Mouse (Mus musculus): ENCODE data around the gene Gm12845. TPM values are rescaled to one million over a fixed set of nuclear protein-coding genes. Genes with fewer than 3 reads are reported as not detected.

Gene Gm12845
- total and polyA plus RNA-seq, 3 experiments, result not detected

- TF ChIP-seq CHD1 (IDR thresholded peaks at IDR 0.05; ENCODE audit: low read depth, low read length) (no peak), BHLHE40 (IDR thresholded peaks at IDR 0.05; ENCODE audit: borderline replicate concordance, low read depth, low read length) (no peak), CHD2 (IDR thresholded peaks at IDR 0.05; ENCODE audit: low read length) (no peak), RAD21 (IDR thresholded peaks at IDR 0.05; ENCODE audit: low read depth, low read length) (peak; percentile 81), ZC3H11A (IDR thresholded peaks at IDR 0.05; ENCODE audit: low read depth, low read length) (peak; percentile 71), NELFE (IDR thresholded peaks at IDR 0.05; ENCODE audit: low read depth, low read length) (no peak), CTCF (IDR thresholded peaks at IDR 0.05 in 2 of 3, conservative IDR thresholded peaks at IDR 0.05 in 1 of 3; ENCODE audit: control insufficient read depth in 1 of 3, insufficient read depth in 1 of 3, low read depth in 2 of 3, low read length in 3 of 3, poor library complexity in 1 of 3, severe bottlenecking in 1 of 3) (peak; percentile 28 to 73 (median 39); a peak in 5 of 6 replicates), SMC3 (IDR thresholded peaks at IDR 0.05; ENCODE audit: low read depth, low read length) (peak; percentile 66)
- Histone ChIP-seq H3K9ac (ENCODE audit: control insufficient read depth, low read depth, low read length, poor library complexity, severe bottlenecking) (no peak overlapping the region), H3K27me3 (ENCODE audit: control insufficient read depth in 1 of 2, insufficient read depth in 2 of 2, low read length in 2 of 2) (no peaks in the 10 kb centered on the region), H3K4me3 (ENCODE audit: control insufficient read depth in 1 of 2, insufficient read depth in 1 of 2, low read depth in 2 of 2, low read length in 2 of 2) (no peak overlapping the region), H3K27ac (ENCODE audit: control insufficient read depth, low read depth, low read length) (no peak overlapping the region), H3K36me3 (ENCODE audit: control insufficient read depth in 1 of 2, insufficient read depth in 2 of 2, low read length in 2 of 2) (peaks cover 0 to 5% of the 10 kb centered on the region in 2 experiments; a peak in 2 of 4 replicates), H3K9me3 (replicated peaks; ENCODE audit: insufficient read depth, low read length) (no peaks in the 10 kb centered on the region), H3K4me1 (ENCODE audit: control insufficient read depth in 1 of 2, insufficient read depth in 2 of 2, low read length in 2 of 2) (peaks cover 2 to 9% of the 10 kb centered on the region in 2 experiments; a peak in 2 of 4 replicates), H3K79me2 (ENCODE audit: control insufficient read depth, insufficient read depth, low read length, poor library complexity) (no peaks in the 10 kb centered on the region)
- DNase-seq (ENCODE audit: low read depth, low spot score), result peak; percentile 82
These were observed 46.7 kb downstream of the Gm12845 start for GRCm38 (mm10) chr4:117770935-117771334.

GRCm38 (mm10) chr4:117772960-117773359, 48.7 kb downstream of the Gm12845 start:
- Histone ChIP-seq H3K36me3 (ENCODE audit: control insufficient read depth in 1 of 2, insufficient read depth in 2 of 2, low read length in 2 of 2) (peaks cover 0 to 5% of the 10 kb centered on the region in 2 experiments; a peak in 2 of 4 replicates), H3K27ac (ENCODE audit: control insufficient read depth, low read depth, low read length) (no peak overlapping the region)
- TF ChIP-seq MAX (IDR thresholded peaks at IDR 0.05; ENCODE audit: low read length) (peak; percentile 88), ZKSCAN1 (IDR thresholded peaks at IDR 0.05; ENCODE audit: low read depth, low read length) (no peak; the same call in 1 of the 2 replicates), TCF12 (IDR thresholded peaks at IDR 0.05; ENCODE audit: low read depth, low read length) (peak; percentile 57; the same call in 1 of the 2 replicates), GATA1 (IDR thresholded peaks at IDR 0.05; ENCODE audit: low read depth, low read length) (peak; percentile 81), MAFK (IDR thresholded peaks at IDR 0.05; ENCODE audit: borderline replicate concordance, low read depth, low read length) (no peak), NELFE (IDR thresholded peaks at IDR 0.05; ENCODE audit: low read depth, low read length) (no peak), USF2 (IDR thresholded peaks at IDR 0.05; ENCODE audit: borderline replicate concordance in 1 of 2, insufficient read depth in 1 of 2, low read depth in 1 of 2, low read length in 2 of 2) (peak in 1 of 2 experiments; percentile 23; a peak in 1 of 4 replicates), KAT2A (conservative IDR thresholded peaks at IDR 0.05; ENCODE audit: low read depth, low read length) (no peak), TAL1 (IDR thresholded peaks at IDR 0.05; ENCODE audit: low read length) (0 out of 2 replicates have a peak, but pooled peaks have one; percentile 11), RAD21 (IDR thresholded peaks at IDR 0.05; ENCODE audit: low read depth, low read length) (no peak), RCOR1 (IDR thresholded peaks at IDR 0.05; ENCODE audit: low read depth, low read length) (peak; percentile 78), SIN3A (IDR thresholded peaks at IDR 0.05; ENCODE audit: low read length) (peak; percentile 66), POLR2A (IDR thresholded peaks at IDR 0.05; ENCODE audit: control insufficient read depth in 1 of 2, insufficient read depth in 1 of 2, low read depth in 1 of 2, low read length in 2 of 2, poor library complexity in 1 of 2) (no peak), CHD2 (IDR thresholded peaks at IDR 0.05; ENCODE audit: low read length) (no peak), ZC3H11A (IDR thresholded peaks at IDR 0.05; ENCODE audit: low read depth, low read length) (no peak), ZMIZ1 (IDR thresholded peaks at IDR 0.05; ENCODE audit: low read depth, low read length) (no peak), E2F4 (IDR thresholded peaks at IDR 0.05; ENCODE audit: borderline replicate concordance, low read depth, low read length) (no peak), UBTF (IDR thresholded peaks at IDR 0.05; ENCODE audit: borderline replicate concordance, insufficient read depth, low read depth, low read length) (no peak), POLR2AphosphoS5 (IDR thresholded peaks at IDR 0.05; ENCODE audit: borderline replicate concordance, low read depth, low read length) (no peak), EP300 (IDR thresholded peaks at IDR 0.05; ENCODE audit: low read depth in 1 of 2, low read length in 2 of 2) (peak; percentile 61 to 66; a peak in 3 of 4 replicates), MYB (IDR thresholded peaks at IDR 0.05; ENCODE audit: low read depth, low read length) (no peak), HCFC1 (IDR thresholded peaks at IDR 0.05; ENCODE audit: low read depth, low read length) (no peak), MAZ (IDR thresholded peaks at IDR 0.05; ENCODE audit: low read depth, low read length) (no peak), POLR2AphosphoS2 (IDR thresholded peaks at IDR 0.05; ENCODE audit: low read length) (no peak), ETS1 (IDR thresholded peaks at IDR 0.05; ENCODE audit: low read depth, low read length) (peak; percentile 75; the same call in 1 of the 2 replicates), JUND (IDR thresholded peaks at IDR 0.05; ENCODE audit: low read depth, low read length) (no peak), ELF1 (IDR thresholded peaks at IDR 0.05; ENCODE audit: low read depth, low read length) (no peak)

More at GRCm38 (mm10) chr4:117772960-117773359, 48.7 kb downstream of the Gm12845 start:
- no peak overlapping the region for H3K9ac ChIP-seq (ENCODE audit: control insufficient read depth, low read depth, low read length, poor library complexity, severe bottlenecking)
- no peaks in the 10 kb centered on the region for H3K27me3 ChIP-seq (ENCODE audit: control insufficient read depth in 1 of 2, insufficient read depth in 2 of 2, low read length in 2 of 2)
- peaks cover 2 to 9% of the 10 kb centered on the region in 2 experiments; a peak in 2 of 4 replicates for H3K4me1 ChIP-seq (ENCODE audit: control insufficient read depth in 1 of 2, insufficient read depth in 2 of 2, low read length in 2 of 2)
- H3K4me3 ChIP-seq (ENCODE audit: control insufficient read depth in 1 of 2, insufficient read depth in 1 of 2, low read depth in 2 of 2, low read length in 2 of 2), result no peak overlapping the region
- H3K9me3 ChIP-seq (replicated peaks; ENCODE audit: insufficient read depth, low read length), result no peaks in the 10 kb centered on the region
- no peaks in the 10 kb centered on the region for H3K79me2 ChIP-seq (ENCODE audit: control insufficient read depth, insufficient read depth, low read length, poor library complexity)
- peak; percentile 90 for DNase-seq (ENCODE audit: low read depth, low spot score)
